Mouse (Mus musculus) hindbrain, embryonic 13.5 days (tissue): ENCODE data around the gene Mettl7b. TPM values are rescaled to one million over a fixed set of nuclear protein-coding genes. Genes with fewer than 3 reads are reported as not detected.
A peak's percentile ranks its signal among the peaks of the same experiment; 100 is the strongest.

ENCODE experiments used
- ATAC-seq: fragments of 200-750 bp; cut with Nextera tagmentation; 2 replicates; pipeline ENCODE4 v1.8.0; 2017; ENCODE audit warnings: moderate TSS enrichment; ENCODE audit not compliant: low FRiP score
- H3K27ac ChIP-seq: fragments of 300-500 bp; sonication (generic); 2 replicates; pipeline ENCODE4 v1.5.1; 2015; ENCODE audit warnings: inconsistent platforms, mild to moderate bottlenecking, moderate library complexity
- H3K27me3 ChIP-seq: fragments of 300-500 bp; sonication (generic); 2 replicates; pipeline ENCODE4 v1.6.1; 2015; ENCODE audit warnings: mild to moderate bottlenecking, inconsistent platforms
- H3K36me3 ChIP-seq: fragments of 300-500 bp; sonication (generic); 2 replicates; pipeline ENCODE4 v1.6.1; 2015; ENCODE audit warnings: mild to moderate bottlenecking, inconsistent platforms
- H3K4me1 ChIP-seq: fragments of 300-500 bp; sonication (generic); replicated peaks from 2 replicates; pipeline ENCODE4 v1.6.1; 2015; ENCODE audit warnings: inconsistent platforms
- H3K4me2 ChIP-seq: fragments of 300-500 bp; sonication (generic); 2 replicates; pipeline ENCODE4 v1.6.1; 2015; ENCODE audit warnings: inconsistent platforms, mild to moderate bottlenecking, moderate library complexity
- H3K4me3 ChIP-seq: fragments of 300-500 bp; sonication (generic); 2 replicates; pipeline ENCODE4 v1.5.1; 2015; ENCODE audit warnings: mild to moderate bottlenecking, inconsistent platforms
- H3K9ac ChIP-seq: fragments of 300-500 bp; sonication (generic); 2 replicates; pipeline ENCODE4 v1.6.1; 2015; ENCODE audit warnings: mild to moderate bottlenecking, inconsistent platforms
- H3K9me3 ChIP-seq: fragments of 300-500 bp; sonication (generic); 2 replicates; pipeline ENCODE4 v1.6.1; 2016; ENCODE audit warnings: inconsistent platforms
- WGBS: fragments of 180-500 bp; shearing (Covaris S2); methylation state at CpG from one replicate; pipeline ENCODE4 v1.1.7; 2015; 5-methylcytosine and 5-hydroxymethylcytosine counted together
- polyA plus RNA-seq: library from polyadenylated mRNA; unstranded; fragments of >200 nt; fragmentation: Nextera tagmentation; extraction: Ambion mirVana; gene quantifications from 2 replicates; pipeline ENCODE4 v1.2.1, GENCODE M21; 2015

The Mettl7b gene
- polyA plus RNA-seq, 1 experiment from 2014 or later, result not detected

- Histone ChIP-seq H3K27ac (no peak overlapping the region), H3K4me3 (no peak overlapping the region), H3K9ac (no peak overlapping the region), H3K4me2 (no peak overlapping the region), H3K4me1 (peaks cover 32% of the 10 kb centered on the region), H3K9me3 (no peaks in the 10 kb centered on the region), H3K36me3 (peaks cover 15% of the 10 kb centered on the region), H3K27me3 (peaks cover 15% of the 10 kb centered on the region; the same call in 1 of the 2 replicates)
- 78% methylated on average over 4 of the region's 4 CpGs for WGBS
- no peak for ATAC-seq
Observed at GRCm38 (mm10) chr10:128912791-128913190, 48.0 kb downstream of the Mettl7b start.

GRCm38 (mm10) chr10:128912268-128912667 is 48.5 kb downstream of the Mettl7b start:
- Histone ChIP-seq H3K36me3 (0 out of 2 replicates have a peak, but pooled peaks cover 10% of the 10 kb centered on the region), H3K9ac (no peak overlapping the region), H3K4me2 (no peak overlapping the region), H3K4me3 (no peak overlapping the region), H3K27me3 (peaks cover 17% of the 10 kb centered on the region; the same call in 1 of the 2 replicates), H3K27ac (no peak overlapping the region), H3K9me3 (no peaks in the 10 kb centered on the region), H3K4me1 (peaks cover 31% of the 10 kb centered on the region)
- WGBS, result 75% methylated on average over 4 of the region's 4 CpGs
- ATAC-seq, result no peak

- Histone ChIP-seq H3K27me3 (peaks cover 17% of the 10 kb centered on the region; the same call in 1 of the 2 replicates), H3K4me2 (peak overlapping the region; percentile 76), H3K27ac (no peak overlapping the region), H3K4me1 (peaks cover 31% of the 10 kb centered on the region), H3K9ac (no peak overlapping the region), H3K4me3 (peak overlapping the region; percentile 72; the same call in 1 of the 2 replicates), H3K9me3 (no peaks in the 10 kb centered on the region), H3K36me3 (0 out of 2 replicates have a peak, but pooled peaks cover 3% of the 10 kb centered on the region)
- ATAC-seq, result no peak
- WGBS, result 93% methylated on average over 6 of the region's 6 CpGs
Observed at GRCm38 (mm10) chr10:128911430-128911829, 49.4 kb downstream of the Mettl7b start.

- Histone ChIP-seq H3K27ac (peak overlapping the region; percentile 64), H3K36me3 (0 out of 2 replicates have a peak, but pooled peaks cover under 1% of the 10 kb centered on the region), H3K4me1 (peaks cover 31% of the 10 kb centered on the region), H3K9me3 (no peaks in the 10 kb centered on the region), H3K4me2 (peak overlapping the region; percentile 76), H3K4me3 (peak overlapping the region; percentile 72), H3K27me3 (peaks cover 17% of the 10 kb centered on the region; the same call in 1 of the 2 replicates), H3K9ac (peak overlapping the region; percentile 86)
- peak; percentile 52 for ATAC-seq
- WGBS, result 2% methylated on average over 46 of the region's 66 CpGs
Observed at GRCm38 (mm10) chr10:128910066-128910841, 50.5 kb downstream of the Mettl7b start.

- WGBS, result 2% methylated on average over 34 of the region's 41 CpGs
- Histone ChIP-seq H3K9ac (peak overlapping the region; percentile 86), H3K27ac (peak overlapping the region; percentile 64), H3K27me3 (peaks cover 17% of the 10 kb centered on the region; the same call in 1 of the 2 replicates), H3K4me2 (peak overlapping the region; percentile 76), H3K4me1 (peaks cover 31% of the 10 kb centered on the region), H3K4me3 (peak overlapping the region; percentile 72), H3K36me3 (no peaks in the 10 kb centered on the region), H3K9me3 (no peaks in the 10 kb centered on the region)
- ATAC-seq, result peak; percentile 61
Observed at GRCm38 (mm10) chr10:128909567-128910028, 51.2 kb downstream of the Mettl7b start.

GRCm38 (mm10) chr10:128908778-128909448 is 51.9 kb downstream of the Mettl7b start:
- Histone ChIP-seq H3K4me3 (peak overlapping the region; percentile 72), H3K4me1 (peaks cover 30% of the 10 kb centered on the region), H3K9ac (peak overlapping the region; percentile 86; the same call in 1 of the 2 replicates), H3K36me3 (no peaks in the 10 kb centered on the region), H3K4me2 (peak overlapping the region; percentile 76), H3K27me3 (peaks cover 17% of the 10 kb centered on the region; the same call in 1 of the 2 replicates), H3K9me3 (no peaks in the 10 kb centered on the region), H3K27ac (0 out of 2 replicates have a peak overlapping the region, but pooled peaks have one; percentile 64)
- WGBS, result 59% methylated on average over 13 of the region's 13 CpGs
- no peak for ATAC-seq

Other genes with a start within 250 kb of the Mettl7b start
- gene Dgka, start 216.1 kb downstream of the Mettl7b start, polyA plus RNA-seq, result 6.5 and 7.0 TPM in 2 replicates
- 46.5 and 50.0 TPM in 2 replicates for gene Pym1, start 213.1 kb downstream of the Mettl7b start, polyA plus RNA-seq
- 0.51 and 0.71 TPM in 2 replicates for gene Mmp19, start 170.1 kb downstream of the Mettl7b start, polyA plus RNA-seq
- 57.5 and 59.5 TPM in 2 replicates for gene Dnajc14, start 156.9 kb downstream of the Mettl7b start, polyA plus RNA-seq
- 17.9 and 18.8 TPM in 2 replicates for gene Tmem198b, start 156.6 kb downstream of the Mettl7b start, polyA plus RNA-seq
- 185 and 190 TPM in 2 replicates for gene Sarnp, start 143.7 kb downstream of the Mettl7b start, polyA plus RNA-seq
- gene Ormdl2, start 139.3 kb downstream of the Mettl7b start, polyA plus RNA-seq, result 30.2 and 34.4 TPM in 2 replicates
- gene Gdf11, start 69.3 kb downstream of the Mettl7b start, polyA plus RNA-seq, result 10.2 and 10.3 TPM in 2 replicates
- 198 and 229 TPM in 2 replicates for gene Cd63, start 60.0 kb downstream of the Mettl7b start, polyA plus RNA-seq
- 16.6 and 19.3 TPM in 2 replicates for gene Rdh5, start 38.1 kb downstream of the Mettl7b start, polyA plus RNA-seq
- 281 and 286 TPM in 2 replicates for gene Bloc1s1, start 37.0 kb downstream of the Mettl7b start, polyA plus RNA-seq
- gene Itga7, start 27.2 kb downstream of the Mettl7b start, polyA plus RNA-seq, result 5.2 and 6.3 TPM in 2 replicates
- not detected in 2 replicates for gene Olfr9, start 28.4 kb upstream of the Mettl7b start, polyA plus RNA-seq
- gene Olfr763, start 49.8 kb upstream of the Mettl7b start, polyA plus RNA-seq, result not detected in 2 replicates
- not detected in 2 replicates for gene Olfr764-ps1, start 78.9 kb upstream of the Mettl7b start, polyA plus RNA-seq
- not detected in 2 replicates for gene Olfr765, start 89.0 kb upstream of the Mettl7b start, polyA plus RNA-seq
- not detected in 2 replicates for gene Olfr766-ps1, start 108.0 kb upstream of the Mettl7b start, polyA plus RNA-seq
- gene Olfr767, start 121.9 kb upstream of the Mettl7b start, polyA plus RNA-seq, result not detected in 2 replicates
- gene Olfr768, start 138.4 kb upstream of the Mettl7b start, polyA plus RNA-seq, result not detected in 2 replicates
- gene Olfr769, start 156.9 kb upstream of the Mettl7b start, polyA plus RNA-seq, result not detected in 2 replicates
- not detected in 2 replicates for gene Olfr770, start 178.0 kb upstream of the Mettl7b start, polyA plus RNA-seq
- gene Olfr771, start 203.8 kb upstream of the Mettl7b start, polyA plus RNA-seq, result not detected in 2 replicates
- not detected in 2 replicates for gene Olfr772, start 216.9 kb upstream of the Mettl7b start, polyA plus RNA-seq
- gene Olfr773, start 226.4 kb upstream of the Mettl7b start, polyA plus RNA-seq, result not detected in 2 replicates